Mouse (Mus musculus) cerebellum, adult 18-20 months (tissue): ENCODE results near the gene Iffo2.
"Not testable (repeated sequence)": the region's sequence is repeated elsewhere in the genome, so short reads cannot be mapped to it uniquely, and the experiment has no call there.

ENCODE experiments used
- DNase-seq, 2 experiments: peaks; one replicate each; pipeline ENCODE4 v3.0.0; 2021

Iffo2 gene

GRCm38 (mm10) chr4:139530248-139530647 lies at the start of gene Iffo2:
Gene Iffo2, plus strand, starts transcription at chr4:139530548.
- DNase-seq = not testable (repeated sequence)

- DNase-seq = no peak
Observed at GRCm38 (mm10) chr4:139481400-139481799, 48.9 kb upstream of the Iffo2 start.

DNA sequence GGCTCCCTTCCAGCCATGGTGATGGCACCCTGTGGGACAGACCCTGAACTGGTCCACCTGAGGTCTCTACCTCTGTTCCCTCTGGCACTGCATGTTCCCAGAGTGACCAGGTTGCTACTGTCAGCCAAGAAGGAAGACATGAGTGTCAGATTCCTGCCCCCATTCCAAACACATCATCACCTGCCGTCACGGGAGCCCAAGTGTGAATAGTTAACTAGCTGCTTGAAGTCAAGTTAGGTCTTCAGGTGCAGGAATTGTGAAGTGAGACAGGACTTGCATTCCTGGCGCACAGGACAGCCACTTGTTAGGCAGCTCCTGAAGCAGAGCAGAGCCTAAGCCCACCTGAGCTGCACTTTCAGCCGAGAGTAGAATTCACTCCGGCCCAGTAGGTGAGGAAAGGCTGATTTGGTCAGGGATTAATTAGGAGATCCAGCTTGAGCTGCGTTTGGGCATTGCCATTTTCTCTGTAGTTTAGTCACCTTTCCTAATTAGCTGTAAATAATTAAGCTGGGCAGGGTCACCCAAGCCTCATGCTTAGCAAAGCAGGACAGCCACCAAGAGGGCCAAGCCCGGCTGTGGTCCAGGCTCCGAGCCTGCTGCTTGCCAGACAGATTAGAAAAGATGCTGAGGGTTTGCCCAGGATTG lies 46.8 kb upstream of the Iffo2 start:
- DNase-seq = no peak

DNA sequence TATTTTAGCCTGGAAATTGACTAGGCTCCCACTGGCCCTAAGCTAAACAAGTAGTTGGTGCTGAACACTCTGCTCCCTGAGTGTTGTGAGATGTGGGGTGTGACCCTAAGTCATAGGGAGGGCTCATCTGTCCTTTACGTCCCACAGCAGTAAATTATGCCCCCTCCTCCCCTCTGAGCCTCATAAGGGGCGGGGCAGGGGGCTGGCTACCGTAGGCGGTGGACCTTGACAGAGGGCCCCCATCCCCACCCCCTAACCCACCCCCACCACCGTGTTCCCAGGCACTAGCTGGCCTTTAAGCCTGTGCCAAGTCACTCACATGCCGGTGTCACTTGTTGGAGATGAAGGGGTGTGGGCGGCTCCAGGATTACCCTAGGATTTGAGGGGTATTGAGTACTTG lies 45.9 kb upstream of the Iffo2 start:
- DNase-seq = no peak

- DNase-seq = no peak
Observed at GRCm38 (mm10) chr4:139487085-139487484, 43.3 kb upstream of the Iffo2 start.

DNA sequence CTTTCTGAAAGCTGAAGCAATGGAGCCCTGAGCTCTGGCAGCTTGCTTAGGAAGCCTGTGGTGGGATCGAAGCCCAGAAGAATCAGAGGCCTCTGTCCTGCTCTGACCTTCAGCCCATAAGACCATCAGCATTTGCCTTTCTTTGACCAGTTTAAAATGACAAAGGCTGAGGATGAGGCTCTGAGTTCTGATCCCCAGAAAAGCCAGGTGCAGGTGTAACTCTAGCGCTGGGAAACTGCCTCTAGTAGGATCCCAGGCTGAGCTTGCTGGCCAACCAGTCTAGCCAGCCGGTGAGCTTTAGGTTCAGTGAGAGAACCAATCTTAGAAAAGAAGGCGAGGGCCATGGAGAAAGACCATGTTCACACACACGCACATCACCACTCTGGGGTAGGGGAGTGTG lies 42.0 kb upstream of the Iffo2 start:
- DNase-seq = no peak

GRCm38 (mm10) chr4:139489946-139490345 lies 40.4 kb upstream of the Iffo2 start:
- peak; percentile 78 to 87 for DNase-seq

DNA sequence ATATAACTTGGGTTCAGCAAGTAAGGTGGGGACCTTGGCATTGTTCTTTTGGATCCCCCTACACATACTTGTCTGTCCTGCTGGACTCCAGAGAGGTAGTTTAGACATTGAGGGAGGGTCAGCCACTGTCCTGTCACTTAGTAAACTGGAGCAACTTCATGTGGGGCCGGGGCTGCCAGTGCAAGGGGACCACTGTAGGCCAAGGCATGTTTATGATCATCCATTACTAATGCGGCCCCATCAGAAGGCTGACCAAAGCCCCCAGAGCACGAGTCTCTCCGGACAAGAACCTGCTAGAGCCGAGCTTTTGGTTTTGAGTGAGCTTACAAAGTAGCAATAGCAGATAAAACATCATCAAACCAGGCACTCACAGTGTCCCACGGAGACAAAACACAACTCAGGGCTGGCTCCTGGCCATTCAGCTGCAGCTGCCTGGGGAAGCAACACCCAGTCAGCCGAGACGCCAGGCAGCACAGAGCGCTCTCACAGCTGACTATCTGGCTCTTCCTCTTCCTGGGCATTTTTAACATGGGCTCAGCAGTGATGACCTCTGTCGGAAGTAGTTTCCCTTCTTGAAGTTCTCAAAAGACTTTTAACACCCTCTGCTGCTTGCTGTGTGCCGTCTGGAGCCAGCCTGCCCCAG lies 39.8 kb upstream of the Iffo2 start:
- no peak for DNase-seq

GRCm38 (mm10) chr4:139491541-139492170 lies 38.7 kb upstream of the Iffo2 start:
- no peak for DNase-seq

GRCm38 (mm10) chr4:139492258-139492833 lies 38.0 kb upstream of the Iffo2 start:
- DNase-seq = no peak

DNA sequence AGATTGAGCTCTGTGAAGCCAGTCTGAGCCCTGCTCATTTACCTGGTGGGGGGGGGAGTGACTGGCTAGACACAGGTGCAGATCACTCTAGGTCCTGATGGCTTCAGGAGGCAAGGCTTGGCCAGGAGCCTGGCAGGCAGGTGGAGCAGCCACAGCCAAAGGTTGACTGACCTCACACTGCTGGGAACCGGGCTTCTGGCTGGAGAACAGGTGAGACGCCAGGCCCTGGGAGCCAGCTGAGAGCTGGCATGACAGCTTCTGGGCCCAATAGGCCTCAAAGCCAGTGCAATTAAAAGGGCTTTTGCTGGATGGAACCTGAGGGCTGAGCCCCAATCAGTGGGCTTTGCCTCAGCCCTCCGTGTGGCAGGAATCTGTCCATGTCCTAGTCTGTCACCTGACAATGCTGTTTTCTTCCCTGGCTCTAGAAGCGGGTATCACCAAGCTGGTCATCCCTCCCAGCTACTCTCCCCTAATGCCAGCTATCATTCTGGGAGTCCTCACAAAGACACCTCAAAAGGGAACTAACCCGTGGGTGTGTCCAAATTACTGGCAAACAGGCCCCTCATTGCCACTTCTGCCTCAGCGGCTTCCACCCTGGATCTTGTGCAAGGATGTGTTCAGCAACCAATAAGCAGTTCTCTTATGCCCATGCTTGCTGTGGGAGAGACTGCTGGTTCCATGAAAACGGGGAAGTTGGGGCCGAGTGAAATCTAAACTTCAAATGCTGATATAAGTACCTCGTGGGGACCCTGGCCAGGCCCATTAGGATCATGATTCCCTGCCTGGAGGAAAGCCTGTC lies 36.9 kb upstream of the Iffo2 start:
- peak; percentile 75 to 81 for DNase-seq

DNA sequence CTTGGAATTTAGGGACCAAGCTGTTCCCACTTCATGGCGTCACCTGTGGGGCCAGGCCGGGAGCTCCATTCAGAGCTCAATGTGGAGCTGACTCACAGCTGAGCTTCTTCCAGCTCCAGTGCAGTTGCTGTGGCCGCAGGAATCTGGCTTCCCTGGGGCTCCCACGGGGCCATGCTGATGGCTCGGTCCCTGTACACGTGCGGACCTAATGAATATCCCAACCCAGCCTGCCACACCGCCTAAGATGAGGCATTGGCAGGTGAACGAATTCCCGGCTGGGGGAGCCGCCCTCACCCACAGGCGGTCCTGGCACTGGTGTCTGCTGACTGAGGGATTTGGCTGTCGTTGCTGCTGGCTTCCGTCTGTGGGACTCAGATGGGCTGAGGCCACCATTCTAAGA lies 29.5 kb upstream of the Iffo2 start:
- peak; percentile 34 to 52 for DNase-seq

DNA sequence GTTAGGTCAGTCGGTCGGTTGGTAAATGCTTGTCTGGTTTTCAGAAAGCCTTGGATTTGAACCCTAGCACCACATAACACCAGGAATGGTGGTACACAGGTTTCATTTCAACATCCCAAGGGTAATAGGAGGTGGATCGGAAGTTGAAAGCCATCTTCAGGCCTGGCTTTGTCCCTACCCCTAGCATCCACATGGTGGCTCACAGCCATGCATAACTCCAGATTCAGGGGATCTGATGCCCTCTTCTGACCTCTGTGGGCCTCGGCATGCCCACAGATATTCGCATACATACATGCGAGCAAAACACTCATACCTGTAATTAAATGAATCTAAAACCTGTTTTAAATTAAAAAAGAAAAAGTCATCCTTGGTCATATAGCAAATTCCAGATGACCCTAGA lies 28.6 kb upstream of the Iffo2 start:
- no peak for DNase-seq

- DNase-seq = no peak
Observed at GRCm38 (mm10) chr4:139503919-139504318, 26.4 kb upstream of the Iffo2 start.

DNA sequence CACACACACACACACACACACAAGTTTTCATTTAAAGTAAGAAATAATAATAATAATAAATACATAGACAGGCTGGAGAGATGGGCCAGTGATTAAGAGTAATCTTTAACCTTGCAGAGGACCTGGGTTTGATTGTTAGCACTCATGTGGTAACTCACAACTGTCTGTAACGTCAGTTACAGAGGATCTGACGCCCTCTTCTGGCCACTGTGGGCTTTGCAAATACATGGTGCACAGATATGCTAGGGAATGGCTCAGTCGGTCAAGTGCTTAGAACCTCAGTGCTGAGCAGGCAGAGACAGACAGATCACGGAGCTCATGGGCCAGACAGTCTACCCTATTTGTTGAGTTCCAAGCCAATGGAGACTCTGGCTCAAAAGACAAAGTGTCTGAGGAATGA lies 24.6 kb upstream of the Iffo2 start:
- no peak for DNase-seq

GRCm38 (mm10) chr4:139506727-139507126 lies 23.6 kb upstream of the Iffo2 start:
- no peak for DNase-seq

DNA sequence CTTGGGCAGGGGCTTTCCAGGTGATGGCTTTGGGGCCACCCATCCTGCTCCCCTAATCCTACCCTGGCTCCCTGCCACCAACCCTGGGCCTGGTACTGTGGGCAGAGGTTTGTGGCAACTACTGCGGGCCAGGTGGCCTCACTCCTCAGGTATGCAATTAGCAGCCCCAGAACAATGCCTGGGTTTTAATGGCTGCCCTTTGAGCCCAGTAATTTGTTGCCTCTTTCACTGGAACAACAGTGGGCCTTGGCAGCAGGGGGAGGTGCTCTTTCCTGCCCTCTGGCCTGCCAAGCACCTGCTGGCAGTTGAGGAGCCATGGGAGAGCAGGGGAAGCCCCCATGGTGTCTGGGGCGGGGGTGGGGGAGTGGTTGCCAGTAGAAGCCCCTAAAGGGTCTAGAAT lies 21.3 kb upstream of the Iffo2 start:
- DNase-seq = no peak

- DNase-seq = no peak
Observed at GRCm38 (mm10) chr4:139511557-139511956, 18.8 kb upstream of the Iffo2 start.

- DNase-seq = no peak
Observed at GRCm38 (mm10) chr4:139512985-139513384, 17.4 kb upstream of the Iffo2 start.

DNA sequence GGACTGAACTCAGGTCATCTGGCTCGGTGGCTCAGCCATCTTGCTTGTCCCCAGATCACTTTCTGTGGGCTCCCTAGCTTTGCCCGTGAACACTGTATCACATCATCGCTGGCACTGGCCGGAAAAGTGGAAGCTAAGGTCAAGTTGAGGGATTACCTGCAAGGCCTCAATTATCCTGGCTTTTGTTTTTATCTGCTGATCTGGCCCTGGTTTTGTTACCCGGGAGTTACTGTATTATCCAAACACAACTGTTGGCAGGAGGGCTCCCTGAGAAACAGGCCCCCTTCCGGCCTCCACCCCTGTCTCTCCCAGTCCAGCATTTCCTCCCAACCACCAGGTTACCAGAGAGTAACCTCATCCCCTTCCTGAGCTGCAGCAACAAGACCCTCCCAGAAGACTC lies 11.1 kb upstream of the Iffo2 start:
- DNase-seq = no peak

DNA sequence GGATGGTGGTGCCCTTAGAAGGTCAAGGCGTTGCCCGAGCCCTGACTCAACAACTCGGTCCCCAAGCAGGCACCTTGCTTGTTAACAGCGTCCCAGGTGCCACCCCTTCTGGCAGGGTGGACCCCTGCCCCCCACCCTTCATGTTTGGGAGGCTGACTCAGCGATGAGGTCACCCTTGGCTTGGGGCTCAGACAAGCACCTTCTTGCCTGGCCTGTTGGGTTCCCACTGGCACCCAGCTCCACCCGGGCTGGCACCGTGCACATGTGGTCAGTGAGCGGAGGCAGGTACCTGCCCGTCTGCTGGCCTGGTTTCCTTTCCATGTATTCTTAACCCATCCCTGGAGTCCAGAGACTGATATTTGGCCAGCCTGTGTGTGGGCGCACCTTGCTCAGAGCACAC lies 8.4 kb upstream of the Iffo2 start:
- no peak for DNase-seq

DNA sequence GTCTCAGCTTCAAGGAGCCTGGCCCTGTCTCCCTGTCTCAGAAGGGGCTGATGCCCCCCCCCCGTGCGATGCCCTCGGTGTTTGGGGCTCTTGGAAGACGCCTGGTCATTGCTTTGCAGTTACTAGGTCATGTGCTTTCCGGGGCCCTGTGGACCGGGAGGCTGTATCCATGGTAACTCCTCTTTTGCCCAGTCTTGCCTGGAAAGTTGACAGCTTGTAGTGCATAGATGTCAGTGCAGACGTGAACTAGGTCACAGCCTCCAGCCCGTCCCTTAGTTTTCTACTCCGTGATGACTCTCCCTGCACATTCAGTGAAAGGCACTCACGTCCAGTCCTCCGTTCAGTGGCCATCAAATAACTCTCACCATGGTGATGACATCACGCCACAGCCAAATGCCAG lies 3.9 kb upstream of the Iffo2 start:
- DNase-seq = peak; percentile 12 to 37

DNA sequence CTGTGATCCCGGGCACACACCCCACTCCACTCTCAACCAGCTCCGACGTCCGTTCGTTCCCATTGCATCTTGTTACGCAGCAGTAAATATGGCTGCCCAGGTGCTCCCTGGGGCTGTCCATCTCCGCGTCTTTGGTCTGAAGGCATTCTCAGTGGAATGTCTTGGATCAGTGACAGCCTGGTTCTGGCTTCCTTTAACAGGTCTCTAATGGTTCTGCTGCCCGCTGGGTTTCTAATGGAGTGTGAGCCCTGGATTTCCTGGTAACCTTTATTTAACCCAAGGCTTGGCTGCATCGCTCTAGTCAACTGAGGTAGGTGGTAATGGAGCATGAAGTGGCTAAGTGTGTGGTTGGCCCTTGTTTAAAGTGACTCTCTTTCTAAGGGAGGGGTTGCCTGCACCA lies 1.7 kb downstream of the Iffo2 start:
- no peak for DNase-seq
